Mouse (Mus musculus): ENCODE results near the gene Ier2.

DNA sequence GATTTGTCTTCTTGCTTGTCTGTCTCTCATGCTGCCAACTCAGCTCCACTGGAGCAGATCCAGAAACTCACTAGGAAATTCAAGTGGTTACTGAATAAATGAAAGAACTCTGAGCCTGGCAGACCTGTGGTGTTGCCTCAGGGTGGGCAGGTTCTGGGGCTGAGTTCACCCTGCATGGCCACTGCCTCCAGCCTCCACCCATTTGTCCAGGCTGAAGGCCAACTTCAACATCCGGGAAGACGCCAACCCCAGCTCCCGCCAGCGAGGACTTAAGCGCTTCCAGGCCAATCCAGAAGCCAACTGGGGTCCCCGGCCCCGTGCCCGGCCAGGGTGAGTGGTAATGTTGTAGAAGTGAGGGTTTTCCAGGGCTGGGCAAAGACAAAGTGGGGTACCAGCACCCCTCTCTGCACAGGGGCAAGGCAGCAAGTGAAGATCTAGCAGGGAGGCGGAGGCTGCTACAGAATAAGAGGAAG, 36.3 kb upstream of the Ier2 start:
- no peak for TF ChIP-seq POLR2A (IDR thresholded peaks at IDR 0.05; ENCODE audit: insufficient read length, low read depth)
- no peak for TF ChIP-seq USF1 (IDR thresholded peaks at IDR 0.05; ENCODE audit: low read depth)
- TF ChIP-seq SRF (IDR thresholded peaks at IDR 0.05; ENCODE audit: control insufficient read depth, insufficient read length, low read depth) = no peak
- no peak for TF ChIP-seq POLR2AphosphoS2 (IDR thresholded peaks at IDR 0.05; ENCODE audit: insufficient read length, low read depth)
- no peak for TF ChIP-seq E2F4 (IDR thresholded peaks at IDR 0.05; ENCODE audit: insufficient read depth)

Measured in myocyte (in vitro differentiated cells).